Mouse (Mus musculus): Measurements from ENCODE around the gene Bckdha.

The Bckdha gene

GRCm38 (mm10) chr7:25585351-25586204, 73.2 kb downstream of the Bckdha start:
- peaks cover 13% of the 10 kb centered on the region for H3K27me3 ChIP-seq (ENCODE audit: insufficient read depth, low read length)
- H3K9me3 ChIP-seq (ENCODE audit: low read length): peaks cover 16% of the 10 kb centered on the region
- no peaks in the 10 kb centered on the region for H3K36me3 ChIP-seq (ENCODE audit: insufficient read depth, low read length)
- H3K4me1 ChIP-seq (replicated peaks; ENCODE audit: low read depth, low read length): no peaks in the 10 kb centered on the region
- no peak for TF ChIP-seq POU5F1 (IDR thresholded peaks at IDR 0.05; ENCODE audit: borderline replicate concordance, low read length)
- no peak for TF ChIP-seq NANOG (IDR thresholded peaks at IDR 0.05; ENCODE audit: borderline replicate concordance, low read length)
- no peak for TF ChIP-seq CTCF (conservative IDR thresholded peaks at IDR 0.05; ENCODE audit: low read length)
- no peak overlapping the region for H3K4me3 ChIP-seq (replicated peaks; ENCODE audit: low read length)

DNA sequence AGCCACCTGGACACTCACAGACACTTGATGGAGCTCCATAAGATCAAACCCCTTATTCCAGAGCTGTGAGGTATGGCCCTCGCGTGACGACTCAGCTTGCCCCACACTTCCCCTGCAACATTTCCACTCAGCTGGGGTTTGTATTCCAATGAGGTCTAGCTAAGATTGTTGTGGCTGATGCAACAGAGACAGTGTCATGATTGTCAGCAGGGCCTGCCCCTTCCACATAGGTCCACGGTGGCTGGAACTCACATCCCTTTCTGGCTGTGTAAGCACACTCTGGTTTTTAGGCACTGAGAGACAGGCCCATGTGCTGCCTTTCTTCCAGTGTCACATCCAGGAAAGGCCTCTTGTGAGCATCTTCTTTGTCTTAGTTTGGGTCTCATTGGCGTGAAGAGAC, 74.1 kb downstream of the Bckdha start:
- peaks cover 21% of the 10 kb centered on the region for H3K9me3 ChIP-seq (ENCODE audit: low read length)
- no peaks in the 10 kb centered on the region for H3K4me1 ChIP-seq (replicated peaks; ENCODE audit: low read depth, low read length)
- peaks cover 13% of the 10 kb centered on the region for H3K27me3 ChIP-seq (ENCODE audit: insufficient read depth, low read length)
- TF ChIP-seq NANOG (IDR thresholded peaks at IDR 0.05; ENCODE audit: borderline replicate concordance, low read length) (no peak), CTCF (conservative IDR thresholded peaks at IDR 0.05; ENCODE audit: low read length) (no peak), POU5F1 (IDR thresholded peaks at IDR 0.05; ENCODE audit: borderline replicate concordance, low read length) (no peak)
- no peaks in the 10 kb centered on the region for H3K36me3 ChIP-seq (ENCODE audit: insufficient read depth, low read length)
- no peak overlapping the region for H3K4me3 ChIP-seq (replicated peaks; ENCODE audit: low read length)

DNA sequence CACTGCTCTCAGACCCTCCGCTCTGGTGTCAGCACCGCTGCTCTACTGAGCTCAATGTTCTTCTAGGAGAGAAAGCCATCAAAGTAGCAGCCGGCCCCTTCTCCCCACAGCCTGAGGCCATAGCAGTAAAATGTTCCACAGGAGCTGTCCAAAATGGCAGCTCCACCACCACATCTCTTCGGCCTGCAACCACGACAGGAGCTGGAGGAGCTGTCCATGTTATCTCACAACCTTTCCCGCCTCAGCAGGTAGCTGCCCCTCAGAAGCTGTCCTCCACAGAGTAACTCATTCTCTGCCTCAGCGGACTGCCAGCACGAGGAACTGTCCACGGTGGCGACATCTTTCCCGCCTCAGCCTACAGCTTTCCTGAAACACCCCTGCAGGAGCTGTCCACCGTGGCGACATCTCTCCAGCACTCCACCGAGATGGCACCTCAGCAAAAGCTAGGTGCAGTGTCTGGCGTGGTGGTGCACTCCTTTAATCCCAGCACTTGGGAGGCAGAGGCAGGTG, 76.4 kb downstream of the Bckdha start:
- H3K9me3 ChIP-seq (ENCODE audit: low read length): peaks cover 37% of the 10 kb centered on the region
- H3K4me3 ChIP-seq (replicated peaks; ENCODE audit: low read length): no peak overlapping the region
- no peak for TF ChIP-seq POU5F1 (IDR thresholded peaks at IDR 0.05; ENCODE audit: borderline replicate concordance, low read length)
- no peak for TF ChIP-seq CTCF (conservative IDR thresholded peaks at IDR 0.05; ENCODE audit: low read length)
- TF ChIP-seq NANOG (IDR thresholded peaks at IDR 0.05; ENCODE audit: borderline replicate concordance, low read length): no peak
- no peaks in the 10 kb centered on the region for H3K4me1 ChIP-seq (replicated peaks; ENCODE audit: low read depth, low read length)
- no peaks in the 10 kb centered on the region for H3K36me3 ChIP-seq (ENCODE audit: insufficient read depth, low read length)
- peaks cover 13% of the 10 kb centered on the region for H3K27me3 ChIP-seq (ENCODE audit: insufficient read depth, low read length)

All from E14TG2a.4 (cell line).